Mouse (Mus musculus) frontal cortex, postnatal 10 days (tissue): ENCODE measurements around the gene Dmkn.
"Not testable (repeated sequence)": the region's sequence is repeated elsewhere in the genome, so short reads cannot be mapped to it uniquely, and the experiment has no call there.

Source experiments
- DNase-seq, 2 experiments: peaks; one replicate each; pipeline ENCODE4 v3.0.0; 2022; ENCODE audit warnings: low spot score in 2 of 2, mixed read lengths in 1 of 2

Gene Dmkn

DNA sequence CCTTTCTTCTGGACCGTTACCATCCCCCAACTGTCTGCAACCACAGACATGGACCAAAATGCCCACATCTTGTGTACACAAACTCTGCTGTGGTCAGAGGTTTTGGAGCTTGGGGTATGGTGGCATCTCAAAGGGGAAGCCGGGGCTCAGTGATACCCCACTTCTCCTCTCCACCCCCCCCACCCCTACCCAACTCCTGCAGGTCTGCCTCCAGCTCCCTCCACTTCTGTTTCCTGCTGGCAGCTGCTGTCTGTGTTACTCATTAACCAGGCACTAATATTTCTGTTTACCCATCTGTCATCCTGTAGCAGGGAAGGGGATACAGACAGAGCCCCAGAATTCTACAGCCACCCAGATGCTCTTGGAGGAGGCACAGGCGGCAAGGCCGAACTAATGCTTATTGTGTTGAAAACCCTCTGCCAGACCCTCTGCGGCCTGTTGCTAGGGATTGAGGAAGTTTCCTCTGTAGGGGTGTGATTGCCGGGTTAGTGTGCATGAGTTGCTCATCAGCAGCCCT, 48.8 kb downstream of the Dmkn start:
- no peak for DNase-seq

- no peak for DNase-seq
Measured at GRCm38 (mm10) chr7:30820131-30820530, 56.6 kb downstream of the Dmkn start.

- no peak for DNase-seq
Measured at GRCm38 (mm10) chr7:30820854-30821445, 57.4 kb downstream of the Dmkn start.

GRCm38 (mm10) chr7:30821532-30821931, 58.0 kb downstream of the Dmkn start:
- no peak for DNase-seq

DNA sequence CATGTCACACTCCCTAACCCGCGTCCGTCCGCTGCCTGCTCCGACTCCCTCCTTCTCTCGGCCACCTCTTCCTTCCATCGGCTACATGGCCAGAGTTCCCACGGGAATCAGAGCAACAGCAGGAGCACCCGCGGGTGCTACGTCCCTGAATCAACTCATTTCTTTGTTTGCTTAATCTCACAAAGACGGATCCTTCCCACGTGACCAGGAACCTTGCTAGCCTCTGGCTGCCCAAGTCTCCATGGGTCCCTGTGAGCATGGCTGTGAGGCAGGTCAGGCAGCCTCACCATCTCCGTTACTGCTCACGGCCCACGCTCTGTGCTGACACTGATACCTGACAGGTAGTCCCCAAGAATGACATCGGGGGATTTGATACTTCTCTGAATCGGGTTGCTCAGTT, 60.1 kb downstream of the Dmkn start, which contains the start of gene Ffar2:
Gene Ffar2, minus strand, starts transcription at position 101 of the 400 bp plus-strand sequence.
- DNase-seq, result no peak

DNA sequence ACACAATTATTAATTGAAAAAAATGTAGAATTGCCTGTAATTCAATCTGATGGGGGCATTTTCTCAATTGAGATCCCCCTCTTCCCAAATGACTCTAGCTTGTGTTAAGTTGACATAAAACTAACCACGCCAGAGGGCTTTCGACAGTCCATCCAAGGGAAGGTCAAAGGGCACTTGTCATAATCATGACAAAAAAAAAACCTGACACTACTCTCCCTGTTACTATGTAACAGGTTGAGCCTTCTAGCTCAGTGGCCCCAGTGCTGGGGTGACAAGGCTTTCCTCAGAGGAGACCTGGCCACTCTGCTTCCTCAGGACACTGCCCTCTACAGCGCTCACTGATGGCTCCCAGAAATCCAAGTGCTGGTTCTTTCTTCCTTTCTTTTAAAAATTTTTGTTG, 60.8 kb downstream of the Dmkn start:
- no peak for DNase-seq

GRCm38 (mm10) chr7:30826660-30827059, 63.1 kb downstream of the Dmkn start:
- DNase-seq, result no peak

DNA sequence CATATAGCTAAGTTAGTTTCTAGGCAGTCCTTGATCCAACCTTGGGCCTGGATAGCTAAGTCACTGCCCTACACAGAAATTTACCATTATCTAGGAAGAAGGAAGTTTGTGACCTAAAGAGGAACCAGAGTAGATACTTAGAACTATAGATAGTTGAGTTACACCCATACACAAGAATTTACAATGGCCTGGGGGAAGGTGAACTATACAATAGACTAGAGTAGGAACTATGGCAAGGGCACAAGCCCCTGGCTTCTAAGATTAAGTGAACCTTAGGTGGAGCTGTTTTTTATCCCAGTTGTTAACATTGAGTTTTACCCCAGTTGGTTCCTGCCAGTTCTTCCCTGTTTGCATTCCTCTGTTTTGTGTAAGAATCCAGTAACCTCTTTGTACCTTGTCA, 65.3 kb downstream of the Dmkn start:
- not testable (repeated sequence) for DNase-seq

GRCm38 (mm10) chr7:30829428-30829827, 65.9 kb downstream of the Dmkn start:
- DNase-seq, result no peak
